Mouse (Mus musculus) lung, postnatal 36 days (tissue): ENCODE results near the gene Crabp1.

ENCODE experiments used
- DNase-seq: peaks from one replicate; pipeline ENCODE4 v3.0.0; 2022; ENCODE audit warnings: mixed read lengths

The Crabp1 gene

GRCm38 (mm10) chr9:54776451-54776982 is 12.0 kb downstream of the Crabp1 start:
- no peak for DNase-seq

GRCm38 (mm10) chr9:54779280-54779679 is 14.7 kb downstream of the Crabp1 start:
- DNase-seq, result no peak

- DNase-seq, result no peak
Observed at GRCm38 (mm10) chr9:54782504-54782903, 18.0 kb downstream of the Crabp1 start.

GRCm38 (mm10) chr9:54784003-54784402 is 19.5 kb downstream of the Crabp1 start:
- DNase-seq, result no peak

GRCm38 (mm10) chr9:54785215-54785614 is 20.7 kb downstream of the Crabp1 start:
- DNase-seq, result no peak

- DNase-seq, result no peak
Observed at GRCm38 (mm10) chr9:54786083-54786482, 21.5 kb downstream of the Crabp1 start.

GRCm38 (mm10) chr9:54787760-54788159 is 23.2 kb downstream of the Crabp1 start:
- no peak for DNase-seq

- DNase-seq, result no peak
Observed at GRCm38 (mm10) chr9:54790271-54790670, 25.7 kb downstream of the Crabp1 start.

- no peak for DNase-seq
Observed at GRCm38 (mm10) chr9:54801460-54801961, 37.0 kb downstream of the Crabp1 start.

GRCm38 (mm10) chr9:54802749-54803679 is 38.5 kb downstream of the Crabp1 start:
- DNase-seq, result no peak

GRCm38 (mm10) chr9:54804351-54804750 is 39.8 kb downstream of the Crabp1 start:
- DNase-seq, result peak; percentile 1

- no peak for DNase-seq
Observed at GRCm38 (mm10) chr9:54807761-54808160, 43.2 kb downstream of the Crabp1 start.

- no peak for DNase-seq
Observed at GRCm38 (mm10) chr9:54809953-54810352, 45.4 kb downstream of the Crabp1 start.

GRCm38 (mm10) chr9:54816508-54817201 is 52.1 kb downstream of the Crabp1 start:
- DNase-seq, result peak; percentile 42

- peak; percentile 63 for DNase-seq
Observed at GRCm38 (mm10) chr9:54821442-54822100, 57.0 kb downstream of the Crabp1 start.
